Mouse (Mus musculus) ovary, adult 18-20 months (tissue): ENCODE measurements around the gene Med19.
"Not testable (repeated sequence)": the region's sequence is repeated elsewhere in the genome, so short reads cannot be mapped to it uniquely, and the experiment has no call there.

ENCODE experiments used
- DNase-seq: peaks from one replicate; pipeline ENCODE4 v3.0.0; 2022; ENCODE audit warnings: low spot score, mixed read lengths

Gene Med19

GRCm38 (mm10) chr2:84669828-84670568 lies 8.2 kb upstream of the Med19 start:
- no peak for DNase-seq

- DNase-seq: peak; percentile 66
Observed at GRCm38 (mm10) chr2:84670569-84670933, 7.7 kb upstream of the Med19 start, which contains the start of gene Selenoh. Gene Selenoh (minus strand): TSS chr2:84670770.

- not testable (repeated sequence) for DNase-seq
Observed at GRCm38 (mm10) chr2:84671535-84671934, 6.7 kb upstream of the Med19 start.

GRCm38 (mm10) chr2:84677270-84677967 lies 783 bp upstream of the Med19 start:
- DNase-seq: no peak

GRCm38 (mm10) chr2:84679016-84679415 lies 814 bp downstream of the Med19 start, which contains the start of gene Tmx2:
Gene Tmx2 (minus strand): TSS chr2:84679140.
- no peak for DNase-seq

- DNase-seq: no peak
Observed at GRCm38 (mm10) chr2:84682605-84683183, 4.5 kb downstream of the Med19 start.

GRCm38 (mm10) chr2:84688080-84688844 lies 10.1 kb downstream of the Med19 start:
- no peak for DNase-seq

- no peak for DNase-seq
Observed at GRCm38 (mm10) chr2:84690050-84690449, 11.8 kb downstream of the Med19 start.

- DNase-seq: no peak
Observed at GRCm38 (mm10) chr2:84695007-84695695, 16.9 kb downstream of the Med19 start.

GRCm38 (mm10) chr2:84703497-84703896 lies 25.3 kb downstream of the Med19 start:
- DNase-seq: no peak

- no peak for DNase-seq
Observed at GRCm38 (mm10) chr2:84704329-84704728, 26.1 kb downstream of the Med19 start.

- no peak for DNase-seq
Observed at GRCm38 (mm10) chr2:84705295-84705694, 27.1 kb downstream of the Med19 start.

- DNase-seq: no peak
Observed at GRCm38 (mm10) chr2:84707523-84707922, 29.3 kb downstream of the Med19 start.

- DNase-seq: no peak
Observed at GRCm38 (mm10) chr2:84711898-84712297, 33.7 kb downstream of the Med19 start.

- no peak for DNase-seq
Observed at GRCm38 (mm10) chr2:84714422-84714810, 36.2 kb downstream of the Med19 start.

GRCm38 (mm10) chr2:84714811-84715561 lies 36.8 kb downstream of the Med19 start, which contains the start of gene Zdhhc5:
Gene Zdhhc5 (minus strand): TSS chr2:84715180.
- peak; percentile 97 for DNase-seq

GRCm38 (mm10) chr2:84715562-84716361 lies 37.6 kb downstream of the Med19 start:
- peak; percentile 89 for DNase-seq

GRCm38 (mm10) chr2:84716423-84717355 lies 38.5 kb downstream of the Med19 start:
- no peak for DNase-seq

GRCm38 (mm10) chr2:84717357-84717756 lies 39.2 kb downstream of the Med19 start:
- DNase-seq: no peak
